Mouse (Mus musculus): ENCODE results near the gene Svs1. TPM values are rescaled to one million over a fixed set of nuclear protein-coding genes. Genes with fewer than 3 reads are reported as not detected.

Gene Svs1
- total and polyA plus RNA-seq, 2 experiments from 2014 or later = not detected

- no peaks in the 10 kb centered on the region for H3K9me3 ChIP-seq (replicated peaks; ENCODE audit: control insufficient read depth, low read length)
- H3K27ac ChIP-seq (ENCODE audit: low read depth) = no peak within 1 kb of the TSS
- H3K4me3 ChIP-seq (ENCODE audit: low read depth, low read length) = no peak within 1 kb of the TSS
- no peak within 1 kb of the TSS for H3K4me2 ChIP-seq (ENCODE audit: low read depth, low read length)
- no peaks in the 10 kb centered on the region for H3K27me3 ChIP-seq (ENCODE audit: control insufficient read depth, insufficient read depth, low read length)
- DNase-seq (ENCODE audit: low spot score) (no peak), ATAC-seq (ENCODE audit: insufficient read depth, low read depth) (no peak)
- no peaks in the 10 kb centered on the region for H3K36me3 ChIP-seq (replicated peaks; ENCODE audit: control insufficient read depth, insufficient read depth, low read length)
- WGBS = 71% methylated on average over 2 of the region's 2 CpGs
- no peak within 1 kb of the TSS for H3K9ac ChIP-seq (replicated peaks; ENCODE audit: low read depth, low read length)
- TF ChIP-seq EP300 (IDR thresholded peaks at IDR 0.05; ENCODE audit: low read depth) = no peak
- TF ChIP-seq CTCF (IDR thresholded peaks at IDR 0.05; ENCODE audit: low read depth) = no peak
- no peaks in the 10 kb centered on the region for H3K4me1 ChIP-seq (ENCODE audit: control insufficient read depth, insufficient read depth)
These were observed 12.0 kb upstream of the Svs1 start, which contains the start of gene Doxl2 for GRCm38 (mm10) chr6:48974663-48975062. Gene Doxl2, plus strand, starts transcription at chr6:48974963.

GRCm38 (mm10) chr6:48979616-48980015, 7.0 kb upstream of the Svs1 start:
- ATAC-seq (ENCODE audit: insufficient read depth, low read depth) (no peak), DNase-seq (ENCODE audit: low spot score) (no peak)
- TF ChIP-seq CTCF (IDR thresholded peaks at IDR 0.05; ENCODE audit: low read depth) (no peak), EP300 (IDR thresholded peaks at IDR 0.05; ENCODE audit: low read depth) (no peak)
- H3K9ac ChIP-seq (replicated peaks; ENCODE audit: low read depth, low read length) = no peak overlapping the region
- WGBS = 37% methylated on average over 1 of the region's 1 CpGs
- no peak overlapping the region for H3K4me3 ChIP-seq (ENCODE audit: low read depth, low read length)
- H3K4me1 ChIP-seq (ENCODE audit: control insufficient read depth, insufficient read depth) = no peaks in the 10 kb centered on the region
- H3K4me2 ChIP-seq (ENCODE audit: low read depth, low read length) = no peak overlapping the region
- no peaks in the 10 kb centered on the region for H3K36me3 ChIP-seq (replicated peaks; ENCODE audit: control insufficient read depth, insufficient read depth, low read length)
- no peaks in the 10 kb centered on the region for H3K9me3 ChIP-seq (replicated peaks; ENCODE audit: control insufficient read depth, low read length)
- H3K27ac ChIP-seq (ENCODE audit: low read depth) = no peak overlapping the region
- H3K27me3 ChIP-seq (ENCODE audit: control insufficient read depth, insufficient read depth, low read length) = no peaks in the 10 kb centered on the region

GRCm38 (mm10) chr6:48982305-48982704, 4.4 kb upstream of the Svs1 start:
- Histone ChIP-seq H3K9ac (replicated peaks; ENCODE audit: low read depth, low read length) (no peak overlapping the region), H3K27me3 (ENCODE audit: control insufficient read depth, insufficient read depth, low read length) (no peaks in the 10 kb centered on the region), H3K4me3 (ENCODE audit: low read depth, low read length) (no peak overlapping the region), H3K27ac (ENCODE audit: low read depth) (no peak overlapping the region), H3K36me3 (replicated peaks; ENCODE audit: control insufficient read depth, insufficient read depth, low read length) (no peaks in the 10 kb centered on the region), H3K9me3 (replicated peaks; ENCODE audit: control insufficient read depth, low read length) (no peaks in the 10 kb centered on the region), H3K4me1 (ENCODE audit: control insufficient read depth, insufficient read depth) (no peaks in the 10 kb centered on the region), H3K4me2 (ENCODE audit: low read depth, low read length) (no peak overlapping the region)
- TF ChIP-seq EP300 (IDR thresholded peaks at IDR 0.05; ENCODE audit: low read depth) (no peak), CTCF (IDR thresholded peaks at IDR 0.05; ENCODE audit: low read depth) (no peak)
- 62% methylated on average over 3 of the region's 3 CpGs for WGBS
- no peak for ATAC-seq (ENCODE audit: insufficient read depth, low read depth)
- DNase-seq (ENCODE audit: low spot score) = no peak

GRCm38 (mm10) chr6:48989971-48990370, 3.3 kb downstream of the Svs1 start:
- 85% methylated on average over 5 of the region's 5 CpGs for WGBS
- ATAC-seq (ENCODE audit: insufficient read depth, low read depth) (no peak), DNase-seq (ENCODE audit: low spot score) (no peak)
- no peak overlapping the region for H3K27ac ChIP-seq (ENCODE audit: low read depth)
- no peaks in the 10 kb centered on the region for H3K4me1 ChIP-seq (ENCODE audit: control insufficient read depth, insufficient read depth)
- H3K9ac ChIP-seq (replicated peaks; ENCODE audit: low read depth, low read length) = no peak overlapping the region
- no peaks in the 10 kb centered on the region for H3K27me3 ChIP-seq (ENCODE audit: control insufficient read depth, insufficient read depth, low read length)
- no peaks in the 10 kb centered on the region for H3K9me3 ChIP-seq (replicated peaks; ENCODE audit: control insufficient read depth, low read length)
- TF ChIP-seq CTCF (IDR thresholded peaks at IDR 0.05; ENCODE audit: low read depth) = no peak
- no peak for TF ChIP-seq EP300 (IDR thresholded peaks at IDR 0.05; ENCODE audit: low read depth)
- no peak overlapping the region for H3K4me3 ChIP-seq (ENCODE audit: low read depth, low read length)
- H3K4me2 ChIP-seq (ENCODE audit: low read depth, low read length) = no peak overlapping the region
- H3K36me3 ChIP-seq (replicated peaks; ENCODE audit: control insufficient read depth, insufficient read depth, low read length) = no peaks in the 10 kb centered on the region

GRCm38 (mm10) chr6:48991991-48992390, 5.3 kb downstream of the Svs1 start:
- Histone ChIP-seq H3K4me3 (ENCODE audit: low read depth, low read length) (no peak overlapping the region), H3K9me3 (replicated peaks; ENCODE audit: control insufficient read depth, low read length) (no peaks in the 10 kb centered on the region), H3K4me1 (ENCODE audit: control insufficient read depth, insufficient read depth) (no peaks in the 10 kb centered on the region), H3K9ac (replicated peaks; ENCODE audit: low read depth, low read length) (no peak overlapping the region), H3K4me2 (ENCODE audit: low read depth, low read length) (no peak overlapping the region), H3K27ac (ENCODE audit: low read depth) (no peak overlapping the region), H3K27me3 (ENCODE audit: control insufficient read depth, insufficient read depth, low read length) (no peaks in the 10 kb centered on the region), H3K36me3 (replicated peaks; ENCODE audit: control insufficient read depth, insufficient read depth, low read length) (no peaks in the 10 kb centered on the region)
- DNase-seq (ENCODE audit: low spot score) (no peak), ATAC-seq (ENCODE audit: insufficient read depth, low read depth) (no peak)
- WGBS = 69% methylated on average over 4 of the region's 4 CpGs
- TF ChIP-seq CTCF (IDR thresholded peaks at IDR 0.05; ENCODE audit: low read depth) (no peak), EP300 (IDR thresholded peaks at IDR 0.05; ENCODE audit: low read depth) (no peak)

GRCm38 (mm10) chr6:48998186-48998585, 11.5 kb downstream of the Svs1 start:
- WGBS = 48% methylated on average over 6 of the region's 6 CpGs
- no peak for DNase-seq (ENCODE audit: low spot score)
- Histone ChIP-seq H3K4me2 (ENCODE audit: low read depth, low read length) (no peak overlapping the region), H3K9me3 (replicated peaks; ENCODE audit: control insufficient read depth, low read length) (no peaks in the 10 kb centered on the region), H3K4me3 (ENCODE audit: low read depth, low read length) (no peak overlapping the region), H3K4me1 (ENCODE audit: control insufficient read depth, insufficient read depth) (no peaks in the 10 kb centered on the region), H3K36me3 (replicated peaks; ENCODE audit: control insufficient read depth, insufficient read depth, low read length) (no peaks in the 10 kb centered on the region), H3K9ac (replicated peaks; ENCODE audit: low read depth, low read length) (no peak overlapping the region), H3K27me3 (ENCODE audit: control insufficient read depth, insufficient read depth, low read length) (no peaks in the 10 kb centered on the region), H3K27ac (ENCODE audit: low read depth) (no peak overlapping the region)
- ATAC-seq (ENCODE audit: insufficient read depth, low read depth) = no peak
- TF ChIP-seq CTCF (IDR thresholded peaks at IDR 0.05; ENCODE audit: low read depth) (no peak), EP300 (IDR thresholded peaks at IDR 0.05; ENCODE audit: low read depth) (no peak)

Measured in heart, postnatal 0 days (tissue).